Mouse (Mus musculus) regulatory T cell (primary cell): Measurements from ENCODE around the gene Itgbl1.

Experiments used
- in situ Hi-C: fragments of 300-600 bp; cut with MboI, MseI; formaldehyde crosslinking; loops from one replicate; pipeline ENCODE4 v1.15.1; 2025; ENCODE audit warnings: high pct_unique_total_duplicates

The Itgbl1 gene

GRCm38 (mm10) chr14:123967996-123968395, 308.2 kb downstream of the Itgbl1 start:
- in situ Hi-C loops: no loop called here

GRCm38 (mm10) chr14:123990591-123991195, 330.9 kb downstream of the Itgbl1 start:
- in situ Hi-C loops: no loop called here
